10 mouse cellular contexts compared by ENCODE assay signal in the genomic region with DNA sequence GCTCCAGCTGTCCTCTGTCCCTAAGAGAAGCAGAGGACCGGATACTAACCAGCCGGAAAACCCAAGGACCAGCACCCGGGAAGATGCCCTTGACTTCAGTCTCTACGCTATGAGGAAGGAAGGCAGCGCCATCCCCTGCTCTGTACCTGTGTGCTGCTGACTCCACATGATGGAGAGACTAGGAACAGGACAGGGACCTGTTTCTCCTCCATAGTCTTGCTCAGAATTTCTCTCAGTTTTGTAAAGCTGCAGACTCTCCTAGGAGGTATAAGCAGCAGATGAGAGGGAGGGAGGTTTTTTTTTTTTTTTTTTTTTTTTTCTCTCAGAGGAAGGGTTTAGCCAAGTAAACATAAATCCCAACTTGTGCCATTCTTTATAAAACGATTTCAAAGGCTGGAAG. TPM values are rescaled to one million over a fixed set of nuclear protein-coding genes. Genes with fewer than 3 reads are reported as not detected.
DNase-seq lines count a peak whose midpoint lies in the region; ATAC-seq and TF ChIP-seq lines count a peak whose summit lies in the region.
"Had no signal": no experiment of that assay in that cellular context is flagged by ENCODE, and none has a peak within 500 bp of the region (broad histone marks: within the 10 kb centered on the region; RNA-seq: fewer than 3 reads in every experiment).

A gene (plus strand): TSS at position 301 of the 400 bp plus-strand sequence.

- 0 out of 2 replicates have a peak, but pooled peaks cover 4% of the 10 kb centered on the region for H3K4me1 ChIP-seq in kidney, postnatal 0 days (replicated peaks; ENCODE audit: insufficient read depth, low read length)
- H3K4me1 ChIP-seq in forebrain, embryonic 10.5 days = peaks cover 25% of the 10 kb centered on the region
- H3K4me1 ChIP-seq in intestine, embryonic 15.5 days (replicated peaks) = 0 out of 2 replicates have a peak, but pooled peaks cover 2% of the 10 kb centered on the region

- no peaks in the 10 kb centered on the region for H3K9me3 ChIP-seq in kidney, postnatal 0 days (replicated peaks; ENCODE audit: low read length)
- H3K9me3 ChIP-seq in forebrain, embryonic 10.5 days = no peaks in the 10 kb centered on the region
- H3K9me3 ChIP-seq in intestine, embryonic 15.5 days = no peaks in the 10 kb centered on the region

- 66% methylated on average over 6 of the region's 6 CpGs for WGBS in kidney, postnatal 0 days
- WGBS in forebrain, embryonic 10.5 days = 71% methylated on average over 6 of the region's 6 CpGs
- WGBS in intestine, embryonic 15.5 days = 69% methylated on average over 6 of the region's 6 CpGs

- H3K79me2 ChIP-seq in myocyte (ENCODE audit: control insufficient read depth, insufficient read depth) = no peaks in the 10 kb centered on the region

- H3K36me3 ChIP-seq in kidney, postnatal 0 days (ENCODE audit: insufficient read depth, low read length) = no peaks in the 10 kb centered on the region
- H3K36me3 ChIP-seq in forebrain, embryonic 10.5 days (replicated peaks) = no peaks in the 10 kb centered on the region
- H3K36me3 ChIP-seq in intestine, embryonic 15.5 days = no peaks in the 10 kb centered on the region
- no peaks in the 10 kb centered on the region for H3K36me3 ChIP-seq in myocyte (ENCODE audit: control insufficient read depth, insufficient read depth)

- H3K27ac ChIP-seq in kidney, postnatal 0 days = no peak within 1 kb of the TSS
- peak within 1 kb of the TSS; percentile 67 for H3K27ac ChIP-seq in forebrain, embryonic 10.5 days
- no peak within 1 kb of the TSS for H3K27ac ChIP-seq in intestine, embryonic 15.5 days

- H3K27me3 ChIP-seq in kidney, postnatal 0 days (ENCODE audit: insufficient read depth, low read length) = no peaks in the 10 kb centered on the region
- H3K27me3 ChIP-seq in forebrain, embryonic 10.5 days (ENCODE audit: poor library complexity, severe bottlenecking) = peaks cover 70% of the 10 kb centered on the region
- peaks cover 44% of the 10 kb centered on the region for H3K27me3 ChIP-seq in intestine, embryonic 15.5 days (replicated peaks)
- peaks cover 51% of the 10 kb centered on the region for H3K27me3 ChIP-seq in myocyte (ENCODE audit: control insufficient read depth, insufficient read depth, insufficient read length)

- no peak within 1 kb of the TSS for H3ac ChIP-seq in myocyte (ENCODE audit: control insufficient read depth, insufficient read length)

- H3K4me3 ChIP-seq in kidney, postnatal 0 days (replicated peaks; ENCODE audit: low read depth, low read length) = 0 out of 2 replicates have a peak within 1 kb of the TSS, but pooled peaks have one; percentile 4
- peak within 1 kb of the TSS; percentile 52 for H3K4me3 ChIP-seq in forebrain, embryonic 10.5 days
- H3K4me3 ChIP-seq in intestine, embryonic 15.5 days (replicated peaks) = peak within 1 kb of the TSS; percentile 17
- H3K4me3 ChIP-seq in myocyte = no peak within 1 kb of the TSS

- TF ChIP-seq POLR2A in myocyte (IDR thresholded peaks at IDR 0.05; ENCODE audit: insufficient read length, low read depth) = no peak

- no peak for DNase-seq in kidney, postnatal 0 days (ENCODE audit: low spot score)
- no peak for DNase-seq in kidney, postnatal 36 days
- no peak for DNase-seq in forebrain, embryonic 10.5 days (ENCODE audit: extremely low spot score, low spot score)
- DNase-seq in adrenal gland, postnatal 10 days = no peak
- no peak for DNase-seq in cerebellum, adult 9-11 months
- no peak for DNase-seq in gastrocnemius, postnatal 25 days

- H3K4me2 ChIP-seq in kidney, postnatal 0 days (ENCODE audit: low read length) = peak within 1 kb of the TSS; percentile 53
- H3K4me2 ChIP-seq in intestine, embryonic 15.5 days (replicated peaks) = peak within 1 kb of the TSS; percentile 62
- peak within 1 kb of the TSS; percentile 22 for H3K4me2 ChIP-seq in myocyte (ENCODE audit: low read depth)

- H3K9ac ChIP-seq in kidney, postnatal 0 days (ENCODE audit: low read depth, low read length) = no peak within 1 kb of the TSS
- H3K9ac ChIP-seq in intestine, embryonic 15.5 days = no peak within 1 kb of the TSS

- ATAC-seq in kidney, postnatal 0 days (replicated peaks; ENCODE audit: low FRiP score, low read depth) = no peak
- ATAC-seq in intestine, embryonic 15.5 days = no peak

- TF ChIP-seq CTCF in kidney, postnatal 0 days (IDR thresholded peaks at IDR 0.05; ENCODE audit: low read depth) = no peak

TF ChIP-seq in myocyte, 11 proteins besides CTCF, POLR2A, EP300 and RAD21:
- TF ChIP-seq E2F4 (IDR thresholded peaks at IDR 0.05; ENCODE audit: insufficient read depth) = no peak
- no peak for TF ChIP-seq CEBPB (IDR thresholded peaks at IDR 0.05; ENCODE audit: insufficient read depth, poor library complexity, severe bottlenecking)
- TF ChIP-seq MYOG (IDR thresholded peaks at IDR 0.05; ENCODE audit: control insufficient read depth in 1 of 3, insufficient read depth in 1 of 3, insufficient read length in 2 of 3, low read depth in 2 of 3) = no peak
- TF ChIP-seq REST (IDR thresholded peaks at IDR 0.05; ENCODE audit: insufficient read depth, insufficient read length) = no peak
- TF ChIP-seq MAX (IDR thresholded peaks at IDR 0.05; ENCODE audit: low read depth) = no peak
- TF ChIP-seq MYOD1 (IDR thresholded peaks at IDR 0.05; ENCODE audit: control insufficient read depth in 1 of 3, insufficient read length in 2 of 3, low read depth in 2 of 3) = no peak
- no peak for TF ChIP-seq USF1 (IDR thresholded peaks at IDR 0.05; ENCODE audit: low read depth)
- no peak for TF ChIP-seq SRF (IDR thresholded peaks at IDR 0.05; ENCODE audit: control insufficient read depth, insufficient read length, low read depth)
- no peak for TF ChIP-seq POLR2AphosphoS2 (IDR thresholded peaks at IDR 0.05; ENCODE audit: insufficient read length, low read depth)
- no peak for TF ChIP-seq TCF12 (IDR thresholded peaks at IDR 0.05; ENCODE audit: insufficient read depth, poor library complexity, severe bottlenecking)
- no peak for TF ChIP-seq TCF3 (IDR thresholded peaks at IDR 0.05; ENCODE audit: insufficient read length, low read depth)

RNA-seq across cellular contexts. Expression of the gene that starts here (rescaled TPM):
- polyA plus RNA-seq in kidney, postnatal 0 days (2015; fragmentation: Nextera tagmentation; extraction: Ambion mirVana) = 0.32 and 0.47 TPM in 2 replicates
- 0.15 and 0.21 TPM in 2 replicates for polyA plus RNA-seq in forebrain, embryonic 10.5 days (2016; fragmentation: Nextera tagmentation; extraction: Ambion mirVana)
- 0.41 and 0.58 TPM in 2 replicates for polyA plus RNA-seq in intestine, embryonic 15.5 days (2015; fragmentation: Nextera tagmentation; extraction: Ambion mirVana)
- not detected for polyA plus RNA-seq in myocyte (2012; fragmentation: generic; extraction: Trizol)
- 1 to 10 TPM in 1 of 2 experiments, under 1 TPM in 1; 0.99 to 1.0 TPM for total RNA-seq in adrenal gland, postnatal 10 days (2021)
- total RNA-seq in gastrocnemius, postnatal 25 days (2021) = under 1 TPM; 0.11 to 0.13 TPM
- total RNA-seq: hematopoietic stem cell, adult 5-6 weeks; MEL had no signal
